Mouse (Mus musculus): Measurements from ENCODE around the gene Hmbs.

- no peak for TF ChIP-seq FLI1 (IDR thresholded peaks at IDR 0.05; ENCODE audit: low read length)
- no peak for TF ChIP-seq GATA1 (IDR thresholded peaks at IDR 0.05; ENCODE audit: borderline replicate concordance, low read length)
These were observed 29.4 kb upstream of the Hmbs start for GRCm38 (mm10) chr9:44373386-44373785.
